Mouse (Mus musculus) brown adipose tissue, adult 24 weeks (tissue): ENCODE data around the gene Tnip3. TPM values are rescaled to one million over a fixed set of nuclear protein-coding genes. Genes with fewer than 3 reads are reported as not detected.

Source experiments
- H3K27ac ChIP-seq: fragments of 200-500 bp; replicated peaks from 2 replicates; pipeline ENCODE4 v1.5.1; 2012; ENCODE audit warnings: low read depth, mild to moderate bottlenecking, low read length
- H3K4me1 ChIP-seq: fragments of 200-500 bp; 2 replicates; pipeline ENCODE4 v1.6.1; 2012; ENCODE audit warnings: low read length, mixed read lengths; ENCODE audit not compliant: control insufficient read depth, insufficient read depth, insufficient read length
- H3K4me3 ChIP-seq: fragments of 200-500 bp; 2 replicates; pipeline ENCODE4 v1.5.1; 2012; ENCODE audit warnings: low read depth, mild to moderate bottlenecking, low read length, moderate library complexity; ENCODE audit not compliant: insufficient read depth
- polyA plus RNA-seq: library from polyadenylated mRNA; stranded (reverse); fragments of >200 nt; gene quantifications from 2 replicates; pipeline ENCODE4 v1.2.4, GENCODE M21; 2012; ENCODE audit not compliant: missing spikeins, insufficient read depth, insufficient read length

The Tnip3 gene
- polyA plus RNA-seq, 1 experiment, result 1.5 TPM

DNA sequence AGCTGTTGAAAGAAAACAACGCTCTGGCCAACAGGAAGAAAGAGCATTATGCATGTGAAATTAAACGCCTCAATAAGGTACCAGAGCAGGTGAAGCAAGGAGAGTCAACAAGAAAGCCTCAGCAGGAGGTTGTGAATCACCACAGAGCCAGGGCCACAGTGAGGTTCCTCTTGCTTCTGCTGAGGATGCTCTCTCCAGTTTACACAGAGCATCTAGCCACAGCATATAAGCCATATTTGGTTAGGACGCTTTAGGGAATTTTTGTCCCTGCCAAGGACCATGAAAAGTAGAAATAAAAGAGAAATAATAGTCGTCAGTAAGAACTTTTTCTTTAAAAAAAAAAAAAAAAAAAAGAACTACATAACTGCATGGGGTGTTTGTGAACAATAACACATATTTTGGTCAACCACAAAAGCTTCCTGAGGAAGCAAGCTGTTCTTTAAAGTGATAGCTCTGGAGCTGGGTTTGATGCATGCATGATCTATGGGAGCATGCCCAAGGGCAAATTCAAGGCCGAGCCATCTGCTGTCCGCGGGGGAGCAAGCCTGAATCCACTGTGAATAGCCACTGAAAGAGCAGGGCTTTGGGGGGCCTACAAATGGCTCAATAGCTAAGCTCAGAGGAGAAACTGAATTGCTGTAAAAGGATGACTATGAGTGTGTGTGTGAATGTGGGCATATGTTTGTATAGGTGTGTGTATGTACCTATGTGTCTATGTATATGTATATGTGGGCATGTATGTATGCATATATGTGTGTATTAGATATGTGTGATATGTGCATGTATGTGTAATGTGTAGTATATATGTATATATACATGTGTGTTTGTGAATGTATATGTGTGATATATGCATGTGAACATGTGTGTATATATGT, 75.0 kb downstream of the Tnip3 start:
- Histone ChIP-seq H3K4me1 (no peaks in the 10 kb centered on the region), H3K4me3 (no peak overlapping the region), H3K27ac (no peak overlapping the region; the same call in 1 of the 2 replicates)

DNA sequence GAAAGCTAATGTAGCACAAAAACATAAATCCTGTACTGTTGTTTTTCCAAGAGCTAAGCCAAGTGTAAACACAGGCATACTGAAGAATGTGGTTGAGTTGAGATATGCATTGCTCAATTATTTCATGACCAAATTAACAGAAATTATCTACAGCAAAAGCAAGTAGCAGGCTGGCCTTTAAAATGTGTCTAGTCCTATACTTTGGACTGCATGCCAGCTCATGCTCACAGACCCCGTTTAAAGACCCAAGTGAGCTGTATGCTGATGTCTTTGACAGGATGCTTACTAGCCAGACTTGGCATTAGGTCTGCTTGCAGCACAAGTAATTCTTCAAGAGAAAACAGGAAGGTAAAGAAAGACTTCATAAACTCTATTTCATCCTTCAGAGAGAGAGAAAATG, 75.8 kb downstream of the Tnip3 start:
- H3K4me3 ChIP-seq, result no peak overlapping the region
- no peaks in the 10 kb centered on the region for H3K4me1 ChIP-seq
- no peak overlapping the region for H3K27ac ChIP-seq

DNA sequence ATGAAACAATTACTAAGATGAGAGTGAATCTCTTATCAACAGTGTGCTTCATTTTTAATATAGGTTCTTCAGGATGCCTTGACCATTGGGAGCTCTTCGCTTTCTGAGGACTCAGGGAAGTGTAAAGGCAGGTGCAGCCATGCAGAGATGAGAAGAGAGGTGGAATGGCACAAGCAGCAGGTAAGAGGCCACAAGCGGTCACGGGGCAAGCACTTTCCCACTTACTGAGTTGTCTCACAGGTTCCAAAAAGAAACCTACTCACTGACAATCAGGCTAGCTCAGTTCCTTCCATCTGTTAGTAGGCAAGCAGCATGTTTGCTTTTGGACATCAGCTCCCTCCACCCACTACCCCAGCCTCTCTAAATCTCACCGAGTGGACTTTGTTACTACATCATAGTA, 80.7 kb downstream of the Tnip3 start:
- H3K4me1 ChIP-seq, result no peaks in the 10 kb centered on the region
- H3K4me3 ChIP-seq, result no peak overlapping the region
- no peak overlapping the region for H3K27ac ChIP-seq

DNA sequence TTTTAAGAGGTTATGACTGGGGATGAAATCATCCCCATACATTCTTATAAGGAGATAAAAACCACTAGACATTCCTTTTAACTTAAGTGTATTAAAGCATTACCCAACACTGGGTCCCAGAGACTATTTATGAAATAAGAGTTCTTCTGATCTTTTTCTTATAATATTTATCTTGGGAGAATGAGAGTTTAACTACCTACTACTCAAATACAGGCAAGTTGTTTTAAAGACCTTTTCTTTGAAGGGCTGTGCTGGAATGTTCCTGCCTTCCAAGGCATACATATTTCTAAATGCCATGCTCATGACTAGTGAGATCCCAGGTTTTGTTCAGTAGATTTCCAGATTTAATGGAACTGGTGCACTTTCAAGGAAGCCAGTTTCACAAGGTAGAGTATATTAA, 81.8 kb downstream of the Tnip3 start:
- Histone ChIP-seq H3K4me1 (no peaks in the 10 kb centered on the region), H3K4me3 (no peak overlapping the region), H3K27ac (no peak overlapping the region)

DNA sequence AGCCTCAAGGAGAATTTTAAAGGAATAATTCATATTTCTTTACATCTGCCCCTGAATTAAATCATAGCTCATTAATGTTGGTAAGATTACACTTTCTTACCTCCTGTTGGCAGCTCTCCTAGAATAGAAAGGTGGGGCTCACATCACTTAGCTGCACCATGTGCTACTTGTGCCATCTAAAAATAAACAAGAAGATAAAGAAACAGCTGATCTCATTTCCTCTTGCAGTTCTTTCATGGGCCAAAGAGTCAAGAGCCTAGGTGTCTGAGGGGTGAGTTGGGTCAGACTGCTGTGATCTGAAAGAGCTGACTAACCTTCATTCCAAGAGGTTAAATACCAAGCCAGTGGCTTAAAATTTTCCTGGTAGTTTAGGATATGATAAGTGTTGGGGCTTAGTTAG, 86.7 kb downstream of the Tnip3 start:
- Histone ChIP-seq H3K27ac (no peak overlapping the region), H3K4me1 (no peaks in the 10 kb centered on the region), H3K4me3 (no peak overlapping the region)

DNA sequence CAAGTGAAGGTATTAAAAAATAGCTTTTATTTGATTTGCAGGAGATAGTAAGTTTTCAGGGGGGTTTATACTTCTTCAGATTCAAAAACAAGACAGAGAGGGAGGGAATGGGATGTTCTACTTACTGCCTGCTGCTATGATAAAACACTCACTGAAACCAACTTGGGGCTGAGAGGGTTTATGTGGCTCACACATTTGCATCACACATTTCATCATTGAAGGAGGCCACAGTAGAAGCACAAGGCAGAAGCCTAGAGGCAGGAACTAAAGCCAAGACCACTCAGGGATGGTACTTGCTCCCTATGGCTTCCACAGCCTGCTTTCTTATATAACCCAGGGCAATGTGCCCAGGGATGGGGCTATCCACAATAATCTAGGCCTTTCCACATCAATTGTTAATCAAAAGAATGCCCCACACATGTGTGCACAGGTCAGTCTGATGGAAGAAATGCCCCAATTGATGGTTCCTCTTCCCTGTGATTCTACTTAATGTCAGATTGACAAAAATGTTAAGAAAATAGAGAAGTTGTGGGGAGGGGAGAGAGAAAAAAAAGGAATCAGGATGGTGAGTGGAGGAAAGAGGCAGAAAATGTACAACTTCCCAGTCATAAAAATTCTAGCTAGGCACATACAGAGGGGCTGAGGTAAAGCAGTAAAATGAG, 88.9 kb downstream of the Tnip3 start:
- H3K4me3 ChIP-seq, result no peak overlapping the region
- H3K27ac ChIP-seq, result no peak overlapping the region
- no peaks in the 10 kb centered on the region for H3K4me1 ChIP-seq

DNA sequence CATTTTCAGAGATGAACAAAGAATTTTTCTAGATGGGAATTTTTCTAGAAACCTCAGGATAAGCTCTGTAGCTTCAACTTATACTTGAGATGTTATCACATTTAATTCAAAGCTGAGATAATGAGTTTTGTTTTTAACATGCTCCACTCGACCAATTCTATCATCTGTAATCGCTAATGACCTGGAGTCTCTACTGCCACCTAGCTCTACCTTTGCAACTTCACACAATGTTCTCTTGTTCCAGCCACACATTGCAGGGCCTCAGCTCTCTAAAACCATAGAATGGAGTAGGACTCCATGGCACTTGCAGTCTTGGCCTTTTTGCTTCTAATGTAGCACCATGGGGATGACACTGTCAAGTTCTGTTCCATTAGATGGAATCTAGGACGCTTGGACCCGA, 90.5 kb downstream of the Tnip3 start:
- no peak overlapping the region for H3K27ac ChIP-seq
- H3K4me3 ChIP-seq, result no peak overlapping the region
- H3K4me1 ChIP-seq, result no peaks in the 10 kb centered on the region

DNA sequence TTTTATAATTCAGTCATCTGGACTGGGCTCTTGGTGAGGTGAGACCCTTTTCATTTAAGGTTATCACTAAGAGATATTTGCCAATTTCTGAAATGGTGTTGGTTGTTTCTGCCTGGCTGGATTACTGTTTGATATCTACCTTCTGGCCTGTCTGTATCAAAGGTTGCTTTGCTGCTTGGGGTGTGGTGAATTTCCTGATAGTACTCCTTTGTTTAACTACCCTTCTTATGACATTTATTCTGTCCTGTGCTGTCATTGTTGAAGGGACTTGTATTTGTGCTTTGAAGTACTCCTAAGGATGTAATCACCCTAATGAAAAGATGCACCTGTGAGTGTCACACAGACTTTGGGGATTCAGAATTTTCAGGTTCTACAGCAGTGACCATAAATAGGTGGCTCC, 96.1 kb downstream of the Tnip3 start:
- Histone ChIP-seq H3K4me3 (no peak overlapping the region), H3K27ac (no peak overlapping the region), H3K4me1 (no peaks in the 10 kb centered on the region)

DNA sequence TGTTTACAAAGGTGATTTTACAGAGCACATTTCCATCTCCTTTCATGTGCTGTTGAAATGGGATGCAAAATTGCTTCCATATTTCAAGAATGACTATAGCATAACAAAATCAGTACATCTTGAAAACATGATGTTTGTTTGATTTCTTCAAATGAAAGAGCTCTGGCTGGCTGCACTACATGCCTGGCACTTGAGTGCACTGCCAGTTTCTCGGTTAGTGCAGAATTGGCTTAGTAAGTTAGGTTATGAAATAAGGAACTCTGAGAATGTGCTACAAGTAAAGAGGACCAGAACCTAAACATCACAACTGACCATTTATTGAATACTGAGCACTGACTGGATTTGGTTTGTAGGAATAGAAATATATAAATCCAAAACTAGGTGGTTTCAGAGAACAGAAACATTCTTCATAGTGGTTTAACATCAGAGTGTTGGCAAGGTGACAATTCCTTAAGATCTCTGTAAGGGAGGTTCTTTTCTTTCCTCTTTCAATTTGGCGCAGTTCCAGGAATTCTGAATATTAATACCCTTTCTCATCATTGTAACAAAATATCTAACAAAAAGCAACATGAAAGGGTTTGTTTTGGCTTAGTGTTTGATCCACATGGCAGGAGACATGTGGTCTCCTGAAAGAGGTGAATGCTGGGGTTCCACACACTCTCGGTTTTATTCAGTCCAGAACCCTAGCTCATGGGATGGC, 98.1 kb downstream of the Tnip3 start:
- H3K27ac ChIP-seq, result no peak overlapping the region
- H3K4me3 ChIP-seq, result no peak overlapping the region
- no peaks in the 10 kb centered on the region for H3K4me1 ChIP-seq

DNA sequence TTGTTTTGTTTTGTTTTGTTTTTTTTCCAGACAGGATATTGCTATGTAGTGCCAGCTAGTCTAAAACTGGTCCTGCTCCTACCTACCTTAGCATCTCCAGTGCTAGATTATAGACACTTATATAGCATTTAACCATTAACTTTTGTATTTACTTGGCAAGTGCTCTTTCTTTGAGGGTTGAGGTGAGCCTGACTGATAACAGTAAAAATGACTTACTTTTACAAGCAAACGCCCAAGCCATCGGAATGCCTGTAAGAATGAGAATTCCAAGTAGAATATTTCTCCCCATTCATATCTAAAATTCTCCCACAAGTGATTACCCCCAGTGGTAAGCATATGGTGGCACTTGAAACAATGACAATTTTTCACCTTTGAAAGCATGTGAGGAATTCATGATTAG, 105.5 kb downstream of the Tnip3 start:
- Histone ChIP-seq H3K4me3 (no peak overlapping the region), H3K4me1 (no peaks in the 10 kb centered on the region), H3K27ac (no peak overlapping the region)

DNA sequence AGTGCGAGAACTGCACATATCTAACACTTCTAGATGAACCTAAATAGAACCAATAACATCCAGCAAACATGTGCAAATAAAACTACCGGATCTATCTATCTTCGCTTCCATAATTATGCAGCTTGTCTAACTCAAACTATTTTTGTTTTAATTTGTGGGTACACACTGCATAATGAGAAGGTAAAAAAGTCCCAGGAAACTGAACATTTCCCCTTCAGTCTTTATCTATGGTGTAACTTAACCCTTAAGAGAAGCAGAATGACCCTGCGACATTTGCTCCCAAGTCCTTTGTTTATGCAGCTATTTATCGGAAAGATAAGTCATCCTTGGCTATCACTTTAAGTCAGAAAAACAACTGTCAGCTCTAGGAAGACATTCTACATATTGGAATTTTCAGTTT, 107.1 kb downstream of the Tnip3 start:
- no peak overlapping the region for H3K4me3 ChIP-seq
- no peak overlapping the region for H3K27ac ChIP-seq
- H3K4me1 ChIP-seq, result no peaks in the 10 kb centered on the region

DNA sequence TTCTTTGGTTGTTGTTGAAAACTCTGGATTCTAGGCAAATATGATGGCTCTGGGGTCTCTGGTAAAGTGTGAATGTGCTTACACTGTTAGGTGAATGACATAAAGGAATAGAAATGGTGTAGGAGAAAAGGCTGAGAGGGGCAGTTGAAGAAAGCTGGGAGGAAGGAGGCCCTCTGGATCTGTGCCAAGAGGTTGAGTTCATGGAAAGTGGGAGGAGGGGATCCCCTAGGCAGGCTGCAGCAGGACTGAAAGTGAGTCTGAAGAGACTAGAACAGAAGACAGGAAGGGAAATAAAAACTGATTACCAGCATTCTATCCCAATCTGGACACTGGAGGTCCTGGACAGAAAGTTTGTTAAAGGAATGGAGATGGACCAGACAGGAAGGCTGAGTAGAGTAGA, 117.3 kb downstream of the Tnip3 start:
- H3K27ac ChIP-seq, result no peak overlapping the region
- H3K4me3 ChIP-seq, result no peak overlapping the region
- H3K4me1 ChIP-seq, result no peaks in the 10 kb centered on the region

DNA sequence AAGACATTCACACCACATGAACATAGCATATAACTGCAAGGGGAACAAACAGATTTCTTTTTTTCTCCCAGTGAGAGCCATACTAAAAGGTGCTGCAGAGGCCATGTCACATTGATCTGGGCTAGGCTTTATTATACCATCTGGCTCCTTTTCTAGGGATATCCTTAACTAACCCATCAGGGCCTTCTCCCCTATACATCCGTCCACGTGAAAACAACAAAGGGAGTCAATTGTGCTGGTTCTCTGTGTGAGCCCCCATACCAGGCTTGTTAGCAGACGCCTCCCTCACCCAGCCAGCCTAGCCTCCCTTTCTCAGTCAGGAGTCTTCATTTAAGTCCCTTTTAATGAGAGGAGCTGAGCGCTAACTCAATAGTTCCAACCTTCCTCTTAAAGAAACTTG, 119.0 kb downstream of the Tnip3 start:
- no peaks in the 10 kb centered on the region for H3K4me1 ChIP-seq
- no peak overlapping the region for H3K27ac ChIP-seq
- no peak overlapping the region for H3K4me3 ChIP-seq

DNA sequence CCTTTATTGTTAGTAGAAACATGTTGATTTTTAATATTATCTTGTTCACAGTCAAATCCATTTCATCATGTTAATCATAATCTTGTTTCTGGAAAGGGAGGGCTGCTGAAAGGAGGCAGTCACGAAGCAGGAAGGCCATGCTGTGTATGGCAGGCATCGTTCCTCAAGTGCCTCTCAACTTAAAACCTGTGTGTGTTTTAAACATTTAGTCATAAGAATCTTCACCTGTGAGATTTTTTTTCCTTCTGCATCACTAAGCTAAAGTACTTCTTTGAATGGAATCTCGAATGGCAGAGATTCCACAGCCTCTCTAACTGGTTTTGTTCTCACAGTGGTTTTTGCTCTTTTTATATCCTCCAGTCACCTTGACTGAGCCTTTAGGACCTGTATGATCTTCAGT, 121.3 kb downstream of the Tnip3 start:
- Histone ChIP-seq H3K4me1 (no peaks in the 10 kb centered on the region), H3K27ac (no peak overlapping the region), H3K4me3 (no peak overlapping the region)

DNA sequence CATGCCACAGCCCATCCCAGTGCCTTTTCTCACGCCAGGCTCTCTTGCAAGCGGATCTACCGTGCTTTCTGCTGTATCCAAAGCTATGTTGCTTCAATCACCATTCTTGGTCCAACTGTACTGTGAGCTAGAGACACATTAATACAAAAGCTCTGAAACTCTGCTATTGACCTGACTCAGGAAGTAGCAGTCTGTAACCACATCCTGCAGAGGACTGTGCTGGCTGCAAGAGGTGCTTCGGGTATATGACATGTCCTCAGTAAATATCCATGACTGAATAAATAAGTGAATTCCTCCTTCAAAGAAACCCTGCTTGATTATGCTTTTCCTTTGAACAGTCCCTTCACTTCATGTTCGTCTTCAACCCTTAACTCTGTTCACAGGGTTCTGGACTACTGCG, 122.6 kb downstream of the Tnip3 start:
- H3K4me3 ChIP-seq, result no peak overlapping the region
- no peaks in the 10 kb centered on the region for H3K4me1 ChIP-seq
- no peak overlapping the region for H3K27ac ChIP-seq
